Mouse (Mus musculus) CH12.LX (cell line): ENCODE data around the gene Ogfrl1.

Source experiments
- CTCF ChIP-seq, 2 experiments: IDR thresholded peaks in 1 of 2; conservative IDR thresholded peaks in 1 of 2; 2 replicates each; pipeline ENCODE4 v1.5.1; 2011 to 2012; ENCODE audit warnings: low read depth in 2 of 2, low read length in 2 of 2, improper control_type of control experiment in 1 of 2, inconsistent platforms in 1 of 2, mild to moderate bottlenecking in 1 of 2, moderate library complexity in 1 of 2
- EP300 ChIP-seq: IDR thresholded peaks from 2 replicates; pipeline ENCODE4 v1.6.1; 2011; ENCODE audit warnings: low read length, improper control_type of control experiment
- GABPA ChIP-seq: IDR thresholded peaks from 2 replicates; pipeline ENCODE4 v1.6.1; 2012; ENCODE audit warnings: low read depth, low read length, improper control_type of control experiment, inconsistent platforms; ENCODE audit not compliant: insufficient replicate concordance
- JUND ChIP-seq: conservative IDR thresholded peaks from 2 replicates; pipeline ENCODE4 v1.6.1; 2011; ENCODE audit warnings: low read depth, low read length, improper control_type of control experiment
- MAFK ChIP-seq: IDR thresholded peaks from 2 replicates; pipeline ENCODE4 v1.6.1; 2011; ENCODE audit warnings: low read length, improper control_type of control experiment; ENCODE audit not compliant: insufficient replicate concordance
- MAX ChIP-seq: IDR thresholded peaks from 2 replicates; pipeline ENCODE4 v1.6.1; 2011; ENCODE audit warnings: low read length, improper control_type of control experiment
- MEF2A ChIP-seq: IDR thresholded peaks from 2 replicates; pipeline ENCODE4 v1.6.1; 2014; ENCODE audit warnings: low read depth, mild to moderate bottlenecking, inconsistent platforms, low read length, improper control_type of control experiment, borderline replicate concordance
- POLR2A ChIP-seq: IDR thresholded peaks from 2 replicates; pipeline ENCODE4 v1.6.1; 2011; ENCODE audit warnings: low read depth, mild to moderate bottlenecking, improper control_type of control experiment, low read length
- RCOR1 ChIP-seq: conservative IDR thresholded peaks from 2 replicates; pipeline ENCODE4 v1.6.1; 2012; ENCODE audit warnings: low read depth, mild to moderate bottlenecking, inconsistent platforms, low read length, improper control_type of control experiment
- TBP ChIP-seq: conservative IDR thresholded peaks from 2 replicates; pipeline ENCODE4 v1.6.1; 2011; ENCODE audit warnings: low read depth, low read length, improper control_type of control experiment
- ZC3H11A ChIP-seq: IDR thresholded peaks from 2 replicates; pipeline ENCODE4 v1.6.1; 2012; ENCODE audit warnings: low read depth, mild to moderate bottlenecking, inconsistent platforms, low read length, improper control_type of control experiment

- TF ChIP-seq CTCF (conservative IDR thresholded peaks at IDR 0.05 in 1 of 2, IDR thresholded peaks at IDR 0.05 in 1 of 2; ENCODE audit: low read depth in 2 of 2, low read length in 2 of 2) (no peak), MAFK (no peak), MEF2A (no peak), ZC3H11A (no peak), POLR2A (no peak), MAX (no peak), EP300 (no peak), RCOR1 (no peak), TBP (no peak), GABPA (no peak), JUND (no peak)
These were observed 44.7 kb downstream of the Ogfrl1 start for GRCm38 (mm10) chr1:23352895-23353294.
